Mouse (Mus musculus) limb, embryonic 14.5 days (tissue): ENCODE results near the gene Pak3. TPM values are rescaled to one million over a fixed set of nuclear protein-coding genes. Genes with fewer than 3 reads are reported as not detected.
"Not testable (repeated sequence)": the region's sequence is repeated elsewhere in the genome, so short reads cannot be mapped to it uniquely, and the experiment has no call there.

Experiments used
- ATAC-seq: fragments of 200-750 bp; cut with Nextera tagmentation; 2 replicates; pipeline ENCODE4 v1.8.0; 2017; ENCODE audit warnings: low read depth, moderate number of reproducible peaks, moderate TSS enrichment; ENCODE audit not compliant: low FRiP score
- DNase-seq: peaks from one replicate; pipeline ENCODE4 v3.0.0-alpha.2; 2015; ENCODE audit warnings: low spot score
- H3K27ac ChIP-seq: fragments of 300-500 bp; sonication (generic); replicated peaks from 2 replicates; pipeline ENCODE4 v1.5.1; 2014; ENCODE audit warnings: low read depth, mild to moderate bottlenecking, low read length, moderate library complexity, mixed read lengths
- H3K27me3 ChIP-seq: fragments of 300-500 bp; sonication (generic); 2 replicates; pipeline ENCODE4 v1.6.1; 2014; ENCODE audit warnings: low read length, mixed read lengths; ENCODE audit not compliant: control insufficient read depth, insufficient read depth
- H3K36me3 ChIP-seq: fragments of 300-500 bp; sonication (generic); 2 replicates; pipeline ENCODE4 v1.6.1; 2014; ENCODE audit warnings: mild to moderate bottlenecking, low read length, moderate library complexity, mixed read lengths; ENCODE audit not compliant: control insufficient read depth, insufficient read depth
- H3K4me1 ChIP-seq: fragments of 300-500 bp; sonication (generic); 2 replicates; pipeline ENCODE4 v1.6.1; 2014; ENCODE audit warnings: antibody characterized with exemption, low read length, mixed read lengths; ENCODE audit not compliant: control insufficient read depth, insufficient read depth
- H3K4me2 ChIP-seq: fragments of 300-500 bp; sonication (generic); replicated peaks from 2 replicates; pipeline ENCODE4 v1.6.1; 2014; ENCODE audit warnings: low read depth, mild to moderate bottlenecking, low read length, moderate library complexity; ENCODE audit not compliant: severe bottlenecking
- H3K4me3 ChIP-seq: fragments of 300-500 bp; sonication (generic); replicated peaks from 2 replicates; pipeline ENCODE4 v1.5.1; 2014; ENCODE audit warnings: low read length
- H3K9ac ChIP-seq: fragments of 300-500 bp; sonication (generic); 2 replicates; pipeline ENCODE4 v1.6.1; 2014; ENCODE audit warnings: mild to moderate bottlenecking, low read depth, low read length, moderate library complexity; ENCODE audit not compliant: severe bottlenecking
- H3K9me3 ChIP-seq: fragments of 300-500 bp; sonication (generic); 2 replicates; pipeline ENCODE4 v1.6.1; 2016; ENCODE audit warnings: low read length; ENCODE audit not compliant: control insufficient read depth
- POLR2A ChIP-seq: fragments of 200-500 bp; IDR thresholded peaks from 2 replicates; pipeline ENCODE4 v1.8.0; 2012; ENCODE audit warnings: inconsistent platforms, mild to moderate bottlenecking, moderate library complexity, borderline replicate concordance; ENCODE audit not compliant: insufficient read depth, insufficient read length; ENCODE audit errors: extremely low read depth
- WGBS: fragments of 180-500 bp; shearing (Covaris S2); extraction: QIAGEN DNeasy Blood & Tissue Kit; methylation state at CpG from one replicate; pipeline ENCODE4 v1.1.7; 2014; 5-methylcytosine and 5-hydroxymethylcytosine counted together
- polyA plus RNA-seq, 2 experiments: library from polyadenylated mRNA; depleted of rRNA in 1 of 2; stranded (reverse) in 1 of 2; unstranded in 1 of 2; fragments of >200 nt; fragmentation: Nextera tagmentation in 1 of 2; extraction: Ambion mirVana in 1 of 2; gene quantifications; 2 replicates each; pipeline versions ENCODE4 v1.2.1 to v1.2.3; 2012 to 2014

The Pak3 gene
- 3.3 and 3.4 TPM in 2 replicates for polyA plus RNA-seq (2012; rRNA removed)
- 17.7 and 19.1 TPM in 2 replicates for polyA plus RNA-seq (2014; fragmentation: Nextera tagmentation; extraction: Ambion mirVana)

- DNase-seq (no peak), ATAC-seq (no peak)
- no peaks in the 10 kb centered on the region for H3K36me3 ChIP-seq
- peak within 1 kb of the TSS; percentile 47 for H3K9ac ChIP-seq
- H3K4me1 ChIP-seq: no peaks in the 10 kb centered on the region
- no peak for TF ChIP-seq POLR2A
- no peaks in the 10 kb centered on the region for H3K27me3 ChIP-seq
- no peaks in the 10 kb centered on the region for H3K9me3 ChIP-seq
- H3K4me2 ChIP-seq: peak within 1 kb of the TSS; percentile 53
- WGBS: 25% methylated on average over 23 of the region's 23 CpGs
- H3K4me3 ChIP-seq: peak within 1 kb of the TSS; percentile 39
- no peak within 1 kb of the TSS for H3K27ac ChIP-seq
Observed at GRCm38 (mm10) chrX:143518168-143518901, at the start of gene Pak3. Pak3 (plus strand) TSS chrX:143518591.

GRCm38 (mm10) chrX:143482866-143483265, 35.5 kb upstream of the Pak3 start:
- no peaks in the 10 kb centered on the region for H3K9me3 ChIP-seq
- H3K36me3 ChIP-seq: no peaks in the 10 kb centered on the region
- no peaks in the 10 kb centered on the region for H3K27me3 ChIP-seq
- H3K9ac ChIP-seq: no peak overlapping the region
- WGBS: 70% methylated on average over 3 of the region's 3 CpGs
- DNase-seq (peak; percentile 100), ATAC-seq (peak; percentile 100)
- H3K4me2 ChIP-seq: no peak overlapping the region
- no peak overlapping the region for H3K27ac ChIP-seq
- no peak overlapping the region for H3K4me3 ChIP-seq
- no peaks in the 10 kb centered on the region for H3K4me1 ChIP-seq
- TF ChIP-seq POLR2A: no peak

- no peak for ATAC-seq
- Histone ChIP-seq H3K9me3 (no peaks in the 10 kb centered on the region), H3K4me2 (no peak overlapping the region), H3K27me3 (no peaks in the 10 kb centered on the region), H3K9ac (no peak overlapping the region), H3K4me1 (no peaks in the 10 kb centered on the region), H3K4me3 (no peak overlapping the region), H3K36me3 (no peaks in the 10 kb centered on the region), H3K27ac (no peak overlapping the region)
- 69% methylated on average over 4 of the region's 4 CpGs for WGBS
- TF ChIP-seq POLR2A: no peak
- DNase-seq: no peak
Observed at GRCm38 (mm10) chrX:143501053-143501695, 17.2 kb upstream of the Pak3 start.

GRCm38 (mm10) chrX:143501776-143502365, 16.5 kb upstream of the Pak3 start:
- no peak for TF ChIP-seq POLR2A
- Histone ChIP-seq H3K4me3 (no peak overlapping the region), H3K27me3 (no peaks in the 10 kb centered on the region), H3K4me2 (no peak overlapping the region), H3K9ac (no peak overlapping the region), H3K9me3 (no peaks in the 10 kb centered on the region), H3K36me3 (no peaks in the 10 kb centered on the region), H3K4me1 (no peaks in the 10 kb centered on the region), H3K27ac (no peak overlapping the region)
- ATAC-seq (no peak), DNase-seq (no peak)
- 58% methylated on average over 5 of the region's 5 CpGs for WGBS

- DNase-seq: no peak
- TF ChIP-seq POLR2A: no peak
- no peaks in the 10 kb centered on the region for H3K4me1 ChIP-seq
- no peak overlapping the region for H3K27ac ChIP-seq
- H3K36me3 ChIP-seq: no peaks in the 10 kb centered on the region
- H3K27me3 ChIP-seq: no peaks in the 10 kb centered on the region
- H3K4me2 ChIP-seq: peak overlapping the region; percentile 53
- H3K9ac ChIP-seq: peak overlapping the region; percentile 47
- H3K4me3 ChIP-seq: peak overlapping the region; percentile 39
- H3K9me3 ChIP-seq: no peaks in the 10 kb centered on the region
- 18% methylated on average over 7 of the region's 7 CpGs for WGBS
- no peak for ATAC-seq
Observed at GRCm38 (mm10) chrX:143518917-143519316, 526 bp downstream of the Pak3 start.

- H3K9me3 ChIP-seq, H3K27me3 ChIP-seq, H3K27ac ChIP-seq, H3K4me3 ChIP-seq, H3K4me2 ChIP-seq, ATAC-seq, H3K9ac ChIP-seq, H3K4me1 ChIP-seq, DNase-seq, H3K36me3 ChIP-seq: not testable (repeated sequence)
- 71% methylated on average over 5 of the region's 5 CpGs for WGBS
Observed at GRCm38 (mm10) chrX:143519454-143519853, 1.1 kb downstream of the Pak3 start.
